Mouse (Mus musculus) liver, adult 2 months (tissue): Measurements from ENCODE around the gene Bmp7. TPM values are rescaled to one million over a fixed set of nuclear protein-coding genes. Genes with fewer than 3 reads are reported as not detected.
A peak's percentile ranks its signal among the peaks of the same experiment; 100 is the strongest.

Experiments used
- DNase-seq: peaks from one replicate; pipeline ENCODE4 v3.0.0-alpha.2; 2011; ENCODE audit warnings: low read depth, low spot score; ENCODE audit errors: extremely low read depth
- H3K27ac ChIP-seq: fragments of 200-500 bp; replicated peaks from 2 replicates; pipeline ENCODE4 v1.5.1; 2012; ENCODE audit warnings: low read depth, mild to moderate bottlenecking, control low read depth, inconsistent platforms, low read length; ENCODE audit not compliant: insufficient read depth
- H3K27me3 ChIP-seq: fragments of 200-500 bp; 2 replicates; pipeline ENCODE4 v1.6.1; 2012; ENCODE audit warnings: mild to moderate bottlenecking, moderate library complexity, low read length, inconsistent platforms; ENCODE audit not compliant: control insufficient read depth, insufficient read depth
- H3K36me3 ChIP-seq: fragments of 200-500 bp; 2 replicates; pipeline ENCODE4 v1.6.1; 2012; ENCODE audit warnings: low read length, inconsistent platforms; ENCODE audit not compliant: control insufficient read depth, insufficient read depth
- H3K4me1 ChIP-seq: fragments of 200-500 bp; 2 replicates; pipeline ENCODE4 v1.6.1; 2011; ENCODE audit warnings: low read length; ENCODE audit not compliant: control insufficient read depth, insufficient read depth
- H3K4me3 ChIP-seq: fragments of 200-500 bp; 2 replicates; pipeline ENCODE4 v1.5.1; 2011; ENCODE audit warnings: low read depth, mild to moderate bottlenecking, control low read depth, low read length, moderate library complexity; ENCODE audit not compliant: insufficient read depth
- H3K79me2 ChIP-seq: fragments of 200-500 bp; 2 replicates; pipeline ENCODE4 v1.6.1; 2012; ENCODE audit warnings: inconsistent platforms, mild to moderate bottlenecking, low read length, moderate library complexity; ENCODE audit not compliant: control insufficient read depth, insufficient read depth
- H3K9ac ChIP-seq: fragments of 200-500 bp; 2 replicates; pipeline ENCODE4 v1.6.1; 2012; ENCODE audit warnings: low read depth, mild to moderate bottlenecking, control low read depth, inconsistent platforms, low read length
- CTCF ChIP-seq: fragments of 200-500 bp; IDR thresholded peaks from 2 replicates; pipeline ENCODE4 v1.5.1; 2011; ENCODE audit warnings: low read depth, low read length, control low read depth
- POLR2A ChIP-seq: fragments of 200-500 bp; IDR thresholded peaks from 2 replicates; pipeline ENCODE4 v1.6.1; 2011; ENCODE audit warnings: low read length, control low read depth; ENCODE audit not compliant: insufficient read depth; ENCODE audit errors: extremely low read depth
- WGBS: fragments of 180-500 bp; shearing (Covaris S2); methylation state at CpG from one replicate; pipeline ENCODE4 v1.1.7; 2018; 5-methylcytosine and 5-hydroxymethylcytosine counted together
- polyA plus RNA-seq: library from polyadenylated mRNA; depleted of rRNA; stranded (reverse); fragments of >200 nt; gene quantifications from 2 replicates; pipeline ENCODE4 v1.2.3, GENCODE M21; 2012
- total RNA-seq: library from RNA; depleted of rRNA; stranded (reverse); fragments of >200 nt; gene quantifications from 2 replicates; pipeline ENCODE4 v1.2.3, GENCODE M21; 2014

Bmp7 gene
- total and polyA plus RNA-seq, 2 experiments, result 0.55 to 1.7 TPM

- Histone ChIP-seq H3K4me1 (peaks cover 4% of the 10 kb centered on the region), H3K79me2 (no peaks in the 10 kb centered on the region), H3K27me3 (no peaks in the 10 kb centered on the region), H3K9ac (no peak overlapping the region), H3K27ac (no peak overlapping the region), H3K4me3 (no peak overlapping the region), H3K36me3 (no peaks in the 10 kb centered on the region)
- 60% methylated on average over 10 of the region's 10 CpGs for WGBS
- TF ChIP-seq CTCF (no peak), POLR2A (no peak)
- no peak for DNase-seq
Measured at GRCm38 (mm10) chr2:172839317-172839980, 100.7 kb downstream of the Bmp7 start.

- Histone ChIP-seq H3K27ac (no peak overlapping the region), H3K9ac (no peak overlapping the region), H3K36me3 (no peaks in the 10 kb centered on the region), H3K4me1 (peaks cover 4% of the 10 kb centered on the region), H3K4me3 (no peak overlapping the region), H3K27me3 (no peaks in the 10 kb centered on the region), H3K79me2 (no peaks in the 10 kb centered on the region)
- WGBS, result 75% methylated on average over 6 of the region's 6 CpGs
- DNase-seq, result no peak
- TF ChIP-seq CTCF, result no peak
Measured at GRCm38 (mm10) chr2:172836516-172836915, 103.6 kb downstream of the Bmp7 start.

GRCm38 (mm10) chr2:172833196-172833595 is 106.9 kb downstream of the Bmp7 start:
- Histone ChIP-seq H3K79me2 (no peaks in the 10 kb centered on the region), H3K9ac (no peak overlapping the region), H3K4me3 (no peak overlapping the region), H3K27ac (no peak overlapping the region), H3K4me1 (no peaks in the 10 kb centered on the region), H3K27me3 (no peaks in the 10 kb centered on the region), H3K36me3 (no peaks in the 10 kb centered on the region)
- peak; percentile 43 for DNase-seq
- 41% methylated on average over 2 of the region's 2 CpGs for WGBS
- no peak for TF ChIP-seq CTCF
- TF ChIP-seq POLR2A, result no peak

- no peaks in the 10 kb centered on the region for H3K4me1 ChIP-seq
- H3K36me3 ChIP-seq, result no peaks in the 10 kb centered on the region
- no peaks in the 10 kb centered on the region for H3K79me2 ChIP-seq
- H3K4me3 ChIP-seq, result no peak overlapping the region
- no peak overlapping the region for H3K27ac ChIP-seq
- no peak for TF ChIP-seq POLR2A
- peak; percentile 88 for TF ChIP-seq CTCF
- H3K9ac ChIP-seq, result no peak overlapping the region
- DNase-seq, result peak; percentile 46
- no peaks in the 10 kb centered on the region for H3K27me3 ChIP-seq
- WGBS, result 21% methylated on average over 5 of the region's 5 CpGs
Measured at GRCm38 (mm10) chr2:172831762-172832161, 108.4 kb downstream of the Bmp7 start.

- H3K27me3 ChIP-seq, result no peaks in the 10 kb centered on the region
- H3K9ac ChIP-seq, result no peak overlapping the region
- H3K27ac ChIP-seq, result no peak overlapping the region
- no peaks in the 10 kb centered on the region for H3K36me3 ChIP-seq
- WGBS, result 10% methylated on average over 3 of the region's 3 CpGs
- TF ChIP-seq CTCF (peak; percentile 100), POLR2A (no peak)
- no peaks in the 10 kb centered on the region for H3K79me2 ChIP-seq
- peak; percentile 46 for DNase-seq
- H3K4me1 ChIP-seq, result no peaks in the 10 kb centered on the region
- H3K4me3 ChIP-seq, result no peak overlapping the region
Measured at GRCm38 (mm10) chr2:172831133-172831532, 109.0 kb downstream of the Bmp7 start.

- no peak for TF ChIP-seq POLR2A
- TF ChIP-seq CTCF, result no peak
- Histone ChIP-seq H3K36me3 (no peaks in the 10 kb centered on the region), H3K79me2 (no peaks in the 10 kb centered on the region), H3K4me1 (no peaks in the 10 kb centered on the region), H3K9ac (no peak overlapping the region), H3K27me3 (no peaks in the 10 kb centered on the region), H3K27ac (no peak overlapping the region), H3K4me3 (no peak overlapping the region)
- WGBS, result 46% methylated on average over 5 of the region's 5 CpGs
- no peak for DNase-seq
Measured at GRCm38 (mm10) chr2:172828229-172828628, 111.9 kb downstream of the Bmp7 start.
